Mouse (Mus musculus) lung, embryonic 14.5 days (tissue): ENCODE data around the gene Col20a1. TPM values are rescaled to one million over a fixed set of nuclear protein-coding genes. Genes with fewer than 3 reads are reported as not detected.

Experiments
- ATAC-seq: fragments of 200-750 bp; cut with Nextera tagmentation; 2 replicates; pipeline ENCODE4 v1.8.0; 2017; ENCODE audit warnings: mild to moderate bottlenecking, moderate TSS enrichment, moderate library complexity; ENCODE audit not compliant: insufficient read depth
- DNase-seq: peaks from one replicate; pipeline ENCODE4 v3.0.0-alpha.2; 2015
- H3K27ac ChIP-seq: fragments of 300-500 bp; sonication (generic); 2 replicates; pipeline ENCODE4 v1.5.1; 2014; ENCODE audit warnings: low read depth, mild to moderate bottlenecking, moderate library complexity
- H3K27me3 ChIP-seq: fragments of 300-500 bp; sonication (generic); 2 replicates; pipeline ENCODE4 v1.6.1; 2014; ENCODE audit warnings: low read length, control low read depth; ENCODE audit not compliant: insufficient read depth
- H3K36me3 ChIP-seq: fragments of 300-500 bp; sonication (generic); 2 replicates; pipeline ENCODE4 v1.6.1; 2014; ENCODE audit warnings: control low read depth; ENCODE audit not compliant: insufficient read depth
- H3K4me1 ChIP-seq: fragments of 300-500 bp; sonication (generic); 2 replicates; pipeline ENCODE4 v1.6.1; 2014; ENCODE audit warnings: antibody characterized with exemption, control low read depth; ENCODE audit not compliant: insufficient read depth
- H3K4me2 ChIP-seq: fragments of 300-500 bp; sonication (generic); 2 replicates; pipeline ENCODE4 v1.6.1; 2014; ENCODE audit warnings: mild to moderate bottlenecking
- H3K4me3 ChIP-seq: fragments of 300-500 bp; sonication (generic); 2 replicates; pipeline ENCODE4 v1.5.1; 2014; ENCODE audit warnings: low read depth, low read length
- H3K9ac ChIP-seq: fragments of 300-500 bp; sonication (generic); 2 replicates; pipeline ENCODE4 v1.6.1; 2014
- H3K9me3 ChIP-seq: fragments of 300-500 bp; sonication (generic); 2 replicates; pipeline ENCODE4 v1.6.1; 2016; ENCODE audit warnings: low read depth, low read length, control low read depth
- CTCF ChIP-seq: IDR thresholded peaks from 2 replicates; pipeline ENCODE4 v1.5.1; 2016; ENCODE audit warnings: antibody characterized with exemption, low read depth
- WGBS: fragments of 180-500 bp; shearing (Covaris S2); extraction: QIAGEN DNeasy Blood & Tissue Kit; methylation state at CpG from one replicate; pipeline ENCODE4 v1.1.7; 2014; 5-methylcytosine and 5-hydroxymethylcytosine counted together
- polyA plus RNA-seq: library from polyadenylated mRNA; unstranded; fragments of >200 nt; fragmentation: Nextera tagmentation; extraction: Ambion mirVana; gene quantifications from 2 replicates; pipeline ENCODE4 v1.2.1, GENCODE M21; 2014

Col20a1 gene
- polyA plus RNA-seq, result 0.11 and 0.17 TPM in 2 replicates

- DNase-seq (no peak), ATAC-seq (no peak)
- no peak within 1 kb of the TSS for H3K4me3 ChIP-seq
- no peak within 1 kb of the TSS for H3K4me2 ChIP-seq
- H3K9me3 ChIP-seq, result no peaks in the 10 kb centered on the region
- WGBS, result 64% methylated on average over 2 of the region's 2 CpGs
- peaks cover 14% of the 10 kb centered on the region for H3K36me3 ChIP-seq
- TF ChIP-seq CTCF, result no peak
- no peak within 1 kb of the TSS for H3K9ac ChIP-seq
- H3K4me1 ChIP-seq, result no peaks in the 10 kb centered on the region
- H3K27ac ChIP-seq, result no peak within 1 kb of the TSS
- H3K27me3 ChIP-seq, result no peaks in the 10 kb centered on the region
These were observed at the start of gene Col20a1 for GRCm38 (mm10) chr2:180986449-180986848. Gene Col20a1, plus strand, starts transcription at chr2:180986535.

- H3K27ac ChIP-seq, result no peak overlapping the region
- no peak overlapping the region for H3K4me3 ChIP-seq
- H3K4me1 ChIP-seq, result no peaks in the 10 kb centered on the region
- no peaks in the 10 kb centered on the region for H3K9me3 ChIP-seq
- H3K36me3 ChIP-seq, result peaks cover 35% of the 10 kb centered on the region
- H3K4me2 ChIP-seq, result no peak overlapping the region
- H3K9ac ChIP-seq, result no peak overlapping the region
- TF ChIP-seq CTCF, result no peak
- ATAC-seq (no peak), DNase-seq (no peak)
- H3K27me3 ChIP-seq, result no peaks in the 10 kb centered on the region
These were observed 46.1 kb upstream of the Col20a1 start for GRCm38 (mm10) chr2:180940187-180940586.

- Histone ChIP-seq H3K36me3 (peaks cover 30% of the 10 kb centered on the region), H3K4me3 (no peak overlapping the region), H3K27me3 (no peaks in the 10 kb centered on the region), H3K9ac (no peak overlapping the region), H3K9me3 (no peaks in the 10 kb centered on the region), H3K4me1 (no peaks in the 10 kb centered on the region), H3K4me2 (no peak overlapping the region), H3K27ac (no peak overlapping the region)
- ATAC-seq (0 out of 2 replicates have a peak, but pooled peaks have one; percentile 31), DNase-seq (peak; percentile 74)
- TF ChIP-seq CTCF, result no peak
These were observed 44.5 kb upstream of the Col20a1 start for GRCm38 (mm10) chr2:180941869-180942268.

GRCm38 (mm10) chr2:180949947-180950346 lies 36.4 kb upstream of the Col20a1 start:
- no peak overlapping the region for H3K4me2 ChIP-seq
- WGBS, result 22% methylated on average over 1 of the region's 1 CpGs
- no peak for DNase-seq
- no peaks in the 10 kb centered on the region for H3K36me3 ChIP-seq
- H3K27ac ChIP-seq, result no peak overlapping the region
- no peak for ATAC-seq
- H3K4me1 ChIP-seq, result 0 out of 2 replicates have a peak, but pooled peaks cover 3% of the 10 kb centered on the region
- H3K4me3 ChIP-seq, result no peak overlapping the region
- H3K27me3 ChIP-seq, result 0 out of 2 replicates have a peak, but pooled peaks cover under 1% of the 10 kb centered on the region
- TF ChIP-seq CTCF, result no peak
- H3K9me3 ChIP-seq, result no peaks in the 10 kb centered on the region
- H3K9ac ChIP-seq, result no peak overlapping the region

- ATAC-seq (no peak), DNase-seq (peak; percentile 78)
- H3K4me2 ChIP-seq, result peak overlapping the region; percentile 76
- H3K27me3 ChIP-seq, result peaks cover 8% of the 10 kb centered on the region; the same call in 1 of the 2 replicates
- H3K9me3 ChIP-seq, result no peaks in the 10 kb centered on the region
- peak overlapping the region; percentile 60 for H3K4me3 ChIP-seq
- 0 out of 2 replicates have a peak, but pooled peaks cover 7% of the 10 kb centered on the region for H3K4me1 ChIP-seq
- WGBS, result 6% methylated on average over 9 of the region's 9 CpGs
- no peaks in the 10 kb centered on the region for H3K36me3 ChIP-seq
- TF ChIP-seq CTCF, result no peak
- H3K27ac ChIP-seq, result peak overlapping the region; percentile 89
- H3K9ac ChIP-seq, result peak overlapping the region; percentile 63
These were observed 33.6 kb upstream of the Col20a1 start for GRCm38 (mm10) chr2:180952731-180953171.

GRCm38 (mm10) chr2:180953638-180954037 lies 32.7 kb upstream of the Col20a1 start:
- Histone ChIP-seq H3K36me3 (no peaks in the 10 kb centered on the region), H3K27ac (peak overlapping the region; percentile 89), H3K9ac (peak overlapping the region; percentile 63), H3K27me3 (peaks cover 8% of the 10 kb centered on the region; the same call in 1 of the 2 replicates), H3K4me2 (peak overlapping the region; percentile 76), H3K4me3 (peak overlapping the region; percentile 60), H3K4me1 (0 out of 2 replicates have a peak, but pooled peaks cover 7% of the 10 kb centered on the region), H3K9me3 (no peaks in the 10 kb centered on the region)
- peak; percentile 23 for DNase-seq
- TF ChIP-seq CTCF, result no peak
- no peak for ATAC-seq
- 18% methylated on average over 2 of the region's 2 CpGs for WGBS

GRCm38 (mm10) chr2:180954061-180955047 lies 32.0 kb upstream of the Col20a1 start, which contains the start of gene Nkain4:
Gene Nkain4, minus strand, starts transcription at chr2:180954699.
- under 1% methylated on average over 52 of the region's 52 CpGs for WGBS
- peak within 1 kb of the TSS; percentile 60 for H3K4me3 ChIP-seq
- peak within 1 kb of the TSS; percentile 76 for H3K4me2 ChIP-seq
- peaks cover 8% of the 10 kb centered on the region; the same call in 1 of the 2 replicates for H3K27me3 ChIP-seq
- peak within 1 kb of the TSS; percentile 63 for H3K9ac ChIP-seq
- 0 out of 2 replicates have a peak, but pooled peaks cover 7% of the 10 kb centered on the region for H3K4me1 ChIP-seq
- peak; percentile 95 for ATAC-seq
- H3K9me3 ChIP-seq, result no peaks in the 10 kb centered on the region
- peak; percentile 97 for DNase-seq
- TF ChIP-seq CTCF, result peak; percentile 34; the same call in 1 of the 2 replicates
- H3K36me3 ChIP-seq, result no peaks in the 10 kb centered on the region
- H3K27ac ChIP-seq, result peak within 1 kb of the TSS; percentile 89
